Mouse (Mus musculus): ENCODE data around the gene Rab4a. TPM values are rescaled to one million over a fixed set of nuclear protein-coding genes. Genes with fewer than 3 reads are reported as not detected.

Rab4a gene
- total RNA-seq (2021): 10 to 100 TPM; 41.0 to 45.8 TPM

DNA sequence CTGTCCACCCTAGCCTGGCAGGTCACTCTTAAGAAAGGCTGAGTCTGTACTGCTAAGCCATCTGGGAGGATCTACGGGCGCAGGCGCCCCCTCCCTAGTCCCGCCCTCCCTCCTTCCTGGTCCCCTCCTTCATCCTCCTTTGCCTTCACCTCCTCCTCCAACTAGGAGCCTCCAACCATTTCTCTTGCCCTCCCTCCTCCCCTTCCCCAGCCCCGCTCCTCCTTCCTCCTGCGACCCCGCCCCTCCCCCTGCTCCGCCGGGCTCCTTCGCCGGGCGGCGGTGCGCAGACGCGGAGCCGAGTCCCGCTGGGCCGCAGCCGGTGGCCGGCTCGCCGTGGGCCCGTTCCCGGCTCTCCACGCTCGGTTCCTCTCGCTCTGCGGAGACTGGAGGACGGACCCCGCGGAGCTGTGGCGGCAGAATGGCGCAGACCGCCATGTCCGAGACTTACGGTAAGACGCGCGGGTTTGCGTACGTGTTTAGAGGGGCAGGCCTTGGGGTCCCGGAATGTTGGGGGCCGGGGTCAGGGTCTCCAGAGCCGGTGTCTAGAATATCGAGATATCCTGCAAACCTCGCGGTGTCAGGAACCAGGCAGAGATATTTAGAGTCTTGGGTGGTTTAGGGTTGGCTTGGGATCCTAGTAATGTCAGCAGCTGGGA is at the start of gene Rab4a:
Gene Rab4a, plus strand, starts transcription at position 268 of the 656 bp plus-strand sequence.
- intact Hi-C loops (cut with DNase I): no loop called here
- DNase-seq (ENCODE audit: low spot score in 2 of 2): peak; percentile 78 to 86

- intact Hi-C loops (cut with DNase I): no loop called here
- DNase-seq (ENCODE audit: low spot score in 2 of 2): no peak
These were observed 48.9 kb upstream of the Rab4a start for GRCm38 (mm10) chr8:123756901-123757300.

DNA sequence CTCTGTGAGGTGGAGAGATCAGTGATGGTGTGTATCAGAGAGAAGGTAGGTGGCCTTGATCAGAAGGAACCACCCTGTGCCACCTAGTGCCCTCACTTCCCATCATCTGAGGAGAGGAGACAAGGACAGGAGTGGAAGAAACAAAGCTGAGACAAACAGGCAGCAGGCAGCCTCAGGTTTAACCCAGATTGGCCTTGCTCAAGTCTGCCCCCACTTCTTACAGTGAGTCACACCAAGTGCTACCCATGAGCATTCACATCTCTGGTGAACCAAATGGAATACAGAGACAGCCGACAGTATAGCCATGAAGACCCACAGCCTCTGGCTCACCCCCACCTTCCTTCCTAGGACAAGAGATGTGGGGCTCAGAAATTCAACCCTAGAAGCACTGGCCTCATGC is 46.9 kb upstream of the Rab4a start:
- no peak for DNase-seq (ENCODE audit: low spot score in 2 of 2)
- intact Hi-C loops (cut with DNase I): no loop called here

DNA sequence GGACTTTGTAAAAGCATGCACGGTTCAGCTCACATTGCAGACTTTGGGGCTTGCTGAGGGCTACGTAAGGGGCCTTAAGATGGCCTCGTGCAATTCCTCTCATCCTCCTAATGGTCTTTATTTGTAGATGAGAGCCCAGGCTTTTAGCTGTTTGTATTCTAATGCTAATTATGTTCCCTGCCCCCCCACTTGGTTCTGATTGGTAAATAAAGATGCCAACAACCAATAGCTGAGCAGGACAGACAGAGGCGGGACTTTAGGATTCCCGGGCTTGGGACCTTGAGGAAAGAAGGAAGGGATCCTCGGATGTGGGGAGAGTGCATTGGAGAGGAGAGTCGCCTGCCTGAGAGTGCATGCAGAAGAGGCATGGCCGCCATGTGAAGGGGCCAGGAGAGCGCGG is 45.9 kb upstream of the Rab4a start:
- DNase-seq (ENCODE audit: low spot score in 2 of 2): no peak
- intact Hi-C loops (cut with DNase I): no loop called here

DNA sequence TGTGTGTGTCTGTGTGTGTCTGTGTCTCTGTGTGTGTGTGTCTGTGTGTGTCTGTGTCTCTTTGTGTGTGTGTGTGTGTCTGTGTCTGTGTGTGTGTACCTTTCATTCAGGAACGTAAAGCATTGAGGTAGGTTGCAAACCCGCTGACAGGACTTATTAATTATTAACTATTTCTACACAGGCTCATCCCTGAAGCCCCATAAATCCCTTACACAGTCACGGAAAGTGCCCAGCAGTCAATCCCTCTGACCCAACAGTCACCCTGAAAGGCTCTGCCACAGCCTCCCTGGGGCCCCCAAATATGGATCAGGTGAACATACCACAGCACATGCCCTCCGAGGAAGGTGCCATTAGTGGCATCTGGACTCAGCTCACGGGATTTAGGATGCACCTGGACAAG is 45.2 kb upstream of the Rab4a start:
- no peak for DNase-seq (ENCODE audit: low spot score in 2 of 2)
- intact Hi-C loops (cut with DNase I): no loop called here

- DNase-seq (ENCODE audit: low spot score in 2 of 2): no peak
- intact Hi-C loops (cut with DNase I): no loop called here
These were observed 44.4 kb upstream of the Rab4a start for GRCm38 (mm10) chr8:123761266-123761882.

DNA sequence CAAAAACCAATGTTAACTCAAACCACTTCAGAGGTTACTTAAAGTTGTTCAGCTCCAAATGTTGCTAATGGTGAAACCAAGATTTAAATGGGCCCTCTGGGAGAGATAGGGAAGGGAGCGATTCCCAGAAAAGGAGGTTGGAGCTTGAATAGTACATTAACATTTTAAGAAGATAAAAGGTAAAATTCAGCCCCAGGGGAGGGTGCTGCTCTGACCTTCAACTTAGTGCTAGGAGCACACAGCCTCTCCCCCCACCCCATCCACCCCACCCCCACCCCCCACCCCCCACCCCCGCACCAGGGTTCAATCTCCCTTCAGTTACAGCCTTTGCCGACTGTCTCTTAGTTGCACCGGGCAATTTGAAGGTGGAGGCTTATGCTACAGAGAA is 43.9 kb upstream of the Rab4a start:
- DNase-seq (ENCODE audit: low spot score in 2 of 2): no peak
- intact Hi-C loops (cut with DNase I): no loop called here

DNA sequence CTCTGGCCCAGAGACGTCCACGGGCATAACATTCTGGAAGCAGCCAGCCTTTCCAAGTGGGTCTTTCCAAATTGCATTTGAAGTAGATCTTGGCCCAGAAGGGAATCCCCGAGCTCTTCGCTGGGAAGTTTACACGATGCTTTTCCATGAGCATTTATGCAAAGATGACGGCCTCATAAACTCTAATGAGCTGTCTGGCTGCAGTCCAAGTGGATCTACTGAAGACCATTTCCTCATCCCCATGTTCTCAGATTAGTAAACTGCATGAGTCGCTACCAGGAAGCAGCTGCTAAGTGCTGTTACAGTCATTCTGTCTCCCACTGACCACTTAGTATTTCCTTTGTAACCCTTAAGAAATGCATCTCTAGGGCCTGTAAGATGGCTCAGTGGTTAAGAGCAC is 42.4 kb upstream of the Rab4a start:
- intact Hi-C loops (cut with DNase I): no loop called here
- no peak for DNase-seq (ENCODE audit: low spot score in 2 of 2)

DNA sequence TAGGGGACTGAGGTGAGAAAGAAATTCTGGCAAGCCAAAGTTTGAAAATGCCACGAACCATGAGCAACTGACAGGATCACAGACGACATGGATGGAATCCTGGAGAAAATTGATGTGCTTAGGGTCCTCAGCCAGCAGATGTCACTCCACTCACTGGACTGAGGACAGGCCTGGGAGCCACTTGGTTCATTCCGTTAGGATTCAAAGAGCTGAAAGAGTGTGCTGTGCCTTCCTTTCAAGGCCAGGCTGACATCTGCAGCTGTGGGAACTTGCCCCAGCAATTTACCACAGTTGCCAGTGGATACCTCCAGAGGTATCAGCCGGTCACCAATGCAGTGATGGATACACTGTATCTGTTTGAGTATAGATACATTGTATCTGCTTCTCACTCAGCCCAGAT is 41.1 kb upstream of the Rab4a start:
- no peak for DNase-seq (ENCODE audit: low spot score in 2 of 2)
- intact Hi-C loops (cut with DNase I): loop anchor here (5.0 kb wide), 1 partner anchor 37 kb away; no protein-coding TSS in a partner anchor

GRCm38 (mm10) chr8:123766516-123766915 is 39.3 kb upstream of the Rab4a start:
- intact Hi-C loops (cut with DNase I): loop anchor here (5.0 kb wide), 1 partner anchor 39 kb away; no protein-coding TSS in a partner anchor
- DNase-seq (ENCODE audit: low spot score in 2 of 2): no peak

GRCm38 (mm10) chr8:123767874-123768273 is 37.9 kb upstream of the Rab4a start:
- no peak for DNase-seq (ENCODE audit: low spot score in 2 of 2)
- intact Hi-C loops (cut with DNase I): loop anchor here (2.0 to 5.0 kb wide), 2 partner anchors 41 to 115 kb away; partner anchors contain the start of gene Rhou

- intact Hi-C loops (cut with DNase I): loop anchor here (2.0 to 5.0 kb wide), 2 partner anchors 41 to 116 kb away; partner anchors contain the start of gene Rhou
- DNase-seq (ENCODE audit: low spot score in 2 of 2): peak; percentile 60 to 69
These were observed 37.1 kb upstream of the Rab4a start for GRCm38 (mm10) chr8:123768492-123769356.

DNA sequence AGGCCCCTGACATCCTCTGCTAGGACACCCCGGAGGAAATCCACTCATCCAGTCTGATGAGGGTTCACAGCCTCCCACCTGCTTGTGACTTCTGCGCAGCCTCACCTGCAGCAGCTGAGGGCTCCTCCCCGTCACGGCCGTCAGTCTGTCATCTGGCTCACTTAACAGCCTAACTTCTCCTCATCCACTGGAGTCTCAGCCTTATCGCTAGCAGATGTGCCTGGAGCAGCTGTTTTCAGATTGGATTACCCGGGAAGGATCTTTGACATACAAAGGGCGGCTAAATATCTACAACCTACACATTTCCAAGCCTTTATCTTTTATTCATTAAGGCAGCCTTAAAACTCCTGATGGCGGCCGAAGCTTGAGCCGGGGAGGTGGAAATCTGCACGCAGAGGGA is 32.3 kb upstream of the Rab4a start:
- intact Hi-C loops (cut with DNase I): no loop called here
- DNase-seq (ENCODE audit: low spot score in 2 of 2): no peak

DNA sequence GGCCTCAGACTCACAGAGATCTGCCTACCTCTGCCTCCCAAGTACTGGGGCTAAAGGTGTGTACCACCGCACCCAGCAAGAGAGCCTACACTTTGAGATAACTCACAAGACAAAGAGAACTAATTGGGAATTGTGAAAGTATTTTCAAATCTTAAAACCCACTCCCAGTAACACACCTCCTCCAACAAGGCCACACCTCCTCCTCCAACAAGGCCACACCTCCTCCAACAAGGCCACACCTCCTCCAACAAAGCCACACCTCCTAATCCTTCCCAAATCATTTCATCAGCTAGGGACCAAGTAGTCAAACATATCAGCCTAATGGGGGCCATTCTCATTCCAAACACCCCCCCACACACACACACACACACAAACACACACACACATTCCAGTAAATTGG is 31.3 kb upstream of the Rab4a start:
- no peak for DNase-seq (ENCODE audit: low spot score in 2 of 2)
- intact Hi-C loops (cut with DNase I): no loop called here

GRCm38 (mm10) chr8:123777319-123777718 is 28.5 kb upstream of the Rab4a start:
- intact Hi-C loops (cut with DNase I): no loop called here
- no peak for DNase-seq (ENCODE audit: low spot score in 2 of 2)

GRCm38 (mm10) chr8:123780471-123780870 is 25.3 kb upstream of the Rab4a start:
- no peak for DNase-seq (ENCODE audit: low spot score in 2 of 2)
- intact Hi-C loops (cut with DNase I): loop anchor here (2.0 kb wide), 1 partner anchor 134 kb away; no protein-coding TSS in a partner anchor

GRCm38 (mm10) chr8:123781256-123781655 is 24.5 kb upstream of the Rab4a start:
- no peak for DNase-seq (ENCODE audit: low spot score in 2 of 2)
- intact Hi-C loops (cut with DNase I): loop anchor here (2.0 kb wide), 1 partner anchor 134 kb away; no protein-coding TSS in a partner anchor

- peak; percentile 74 to 76 for DNase-seq (ENCODE audit: low spot score in 2 of 2)
- intact Hi-C loops (cut with DNase I): loop anchor here (2.0 kb wide), 1 partner anchor 131 kb away; the partner anchor contains the start of gene Rhou
These were observed 22.1 kb upstream of the Rab4a start for GRCm38 (mm10) chr8:123783525-123784249.

DNA sequence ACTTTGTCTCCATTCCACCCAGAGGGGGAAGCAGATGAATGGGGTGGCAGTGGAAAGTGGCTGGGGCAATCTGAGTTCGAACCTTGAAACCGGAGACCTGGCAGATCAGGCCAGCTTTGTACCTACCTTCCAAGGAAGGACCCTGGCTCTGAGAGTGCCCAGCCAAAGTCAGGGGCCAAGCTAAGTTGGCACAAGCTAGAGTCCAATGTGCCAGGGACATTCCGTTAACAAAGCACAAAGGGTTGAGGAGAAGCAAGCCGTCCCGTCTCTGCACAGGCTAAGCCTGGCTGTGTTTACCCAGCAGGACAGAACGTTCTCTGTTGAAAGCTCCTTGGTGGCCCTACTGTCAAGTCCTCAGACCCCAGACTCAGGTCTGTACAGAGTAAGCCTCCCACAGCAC is 19.6 kb upstream of the Rab4a start:
- DNase-seq (ENCODE audit: low spot score in 2 of 2): no peak
- intact Hi-C loops (cut with DNase I): no loop called here

DNA sequence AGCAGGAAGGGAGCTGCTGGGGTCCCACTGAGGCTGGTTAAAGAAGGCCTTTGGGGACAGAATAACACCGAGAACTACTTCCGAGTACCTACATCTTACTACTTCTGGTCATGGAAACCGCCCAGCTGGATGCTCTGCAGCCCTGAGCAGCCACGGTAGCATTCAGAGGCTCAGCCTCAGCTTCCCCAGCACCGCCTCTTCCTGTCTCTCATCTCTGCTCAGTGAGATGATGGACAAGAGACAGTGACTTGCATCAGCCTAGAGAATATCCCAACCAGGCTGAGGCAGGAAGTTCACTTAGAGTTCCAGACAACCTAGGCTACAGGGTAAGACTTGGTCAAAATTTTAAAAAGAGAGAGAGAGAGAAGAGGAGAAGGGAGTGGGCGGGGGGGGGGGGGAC is 19.1 kb upstream of the Rab4a start:
- intact Hi-C loops (cut with DNase I): no loop called here
- DNase-seq (ENCODE audit: low spot score in 2 of 2): no peak
